Mouse (Mus musculus): ENCODE measurements around the gene Sh3bp5. TPM values are rescaled to one million over a fixed set of nuclear protein-coding genes. Genes with fewer than 3 reads are reported as not detected.

The Sh3bp5 gene
- polyA plus RNA-seq, 1 experiment from 2014 or later, result 30.1 TPM

- no peak for DNase-seq (ENCODE audit: low spot score)
- Histone ChIP-seq H3K4me1 (peaks cover 3% of the 10 kb centered on the region; the same call in 1 of the 2 replicates), H3K9me3 (no peaks in the 10 kb centered on the region), H3K27ac (no peak overlapping the region), H3K4me3 (no peak overlapping the region), H3K36me3 (no peaks in the 10 kb centered on the region), H3K27me3 (ENCODE audit: insufficient read depth, poor library complexity, severe bottlenecking) (no peaks in the 10 kb centered on the region)
- 68% methylated on average over 6 of the region's 6 CpGs for WGBS
Observed at GRCm38 (mm10) chr14:31443616-31444015, 7.7 kb upstream of the Sh3bp5 start.

- DNase-seq (ENCODE audit: low spot score), result no peak
- 84% methylated on average over 6 of the region's 6 CpGs for WGBS
- H3K9me3 ChIP-seq, result no peaks in the 10 kb centered on the region
Observed at GRCm38 (mm10) chr14:31440725-31441124, 4.8 kb upstream of the Sh3bp5 start.

GRCm38 (mm10) chr14:31440230-31440629 lies 4.4 kb upstream of the Sh3bp5 start:
- H3K4me1 ChIP-seq, result peaks cover 28% of the 10 kb centered on the region
- H3K4me3 ChIP-seq, result no peak overlapping the region
- H3K9me3 ChIP-seq, result no peaks in the 10 kb centered on the region
- WGBS, result 19% methylated on average over 3 of the region's 3 CpGs
- DNase-seq (ENCODE audit: low spot score), result no peak
- H3K27me3 ChIP-seq (ENCODE audit: insufficient read depth, poor library complexity, severe bottlenecking), result no peaks in the 10 kb centered on the region; the same call in 1 of the 2 replicates
- no peaks in the 10 kb centered on the region for H3K36me3 ChIP-seq
- no peak overlapping the region for H3K27ac ChIP-seq

More at GRCm38 (mm10) chr14:31440725-31441124, 4.8 kb upstream of the Sh3bp5 start:
- Histone ChIP-seq H3K4me3 (no peak overlapping the region), H3K36me3 (no peaks in the 10 kb centered on the region), H3K27ac (no peak overlapping the region), H3K4me1 (peaks cover 25% of the 10 kb centered on the region), H3K27me3 (ENCODE audit: insufficient read depth, poor library complexity, severe bottlenecking) (no peaks in the 10 kb centered on the region; the same call in 1 of the 2 replicates)

GRCm38 (mm10) chr14:31439279-31439678 lies 3.4 kb upstream of the Sh3bp5 start:
- DNase-seq (ENCODE audit: low spot score), result no peak
- Histone ChIP-seq H3K27me3 (ENCODE audit: insufficient read depth, poor library complexity, severe bottlenecking) (no peaks in the 10 kb centered on the region; the same call in 1 of the 2 replicates), H3K4me3 (no peak overlapping the region), H3K36me3 (no peaks in the 10 kb centered on the region), H3K4me1 (peaks cover 32% of the 10 kb centered on the region), H3K27ac (no peak overlapping the region), H3K9me3 (no peaks in the 10 kb centered on the region)
- WGBS, result 77% methylated on average over 11 of the region's 11 CpGs

- Histone ChIP-seq H3K4me3 (no peak overlapping the region), H3K27me3 (ENCODE audit: insufficient read depth, poor library complexity, severe bottlenecking) (no peaks in the 10 kb centered on the region; the same call in 1 of the 2 replicates), H3K4me1 (peaks cover 42% of the 10 kb centered on the region), H3K9me3 (no peaks in the 10 kb centered on the region), H3K36me3 (no peaks in the 10 kb centered on the region), H3K27ac (no peak overlapping the region)
- 60% methylated on average over 8 of the region's 8 CpGs for WGBS
- DNase-seq (ENCODE audit: low spot score), result no peak
Observed at GRCm38 (mm10) chr14:31437826-31438529, 2.1 kb upstream of the Sh3bp5 start.

GRCm38 (mm10) chr14:31435018-31435915 lies 611 bp downstream of the Sh3bp5 start:
- WGBS, result under 1% methylated on average over 53 of the region's 53 CpGs
- no peaks in the 10 kb centered on the region for H3K9me3 ChIP-seq
- peak; percentile 82 for DNase-seq (ENCODE audit: low spot score)
- H3K4me1 ChIP-seq, result peaks cover 59% of the 10 kb centered on the region
- H3K4me3 ChIP-seq, result peak overlapping the region; percentile 85
- H3K27me3 ChIP-seq (ENCODE audit: insufficient read depth, poor library complexity, severe bottlenecking), result no peaks in the 10 kb centered on the region; the same call in 1 of the 2 replicates
- peak overlapping the region; percentile 94 for H3K27ac ChIP-seq
- peaks cover 5% of the 10 kb centered on the region; the same call in 1 of the 2 replicates for H3K36me3 ChIP-seq

- peaks cover 59% of the 10 kb centered on the region for H3K4me1 ChIP-seq
Observed at GRCm38 (mm10) chr14:31434426-31434825, 1.5 kb downstream of the Sh3bp5 start.

GRCm38 (mm10) chr14:31433851-31434360 lies 2.0 kb downstream of the Sh3bp5 start:
- WGBS, result 40% methylated on average over 7 of the region's 7 CpGs
- Histone ChIP-seq H3K9me3 (no peaks in the 10 kb centered on the region), H3K27me3 (ENCODE audit: insufficient read depth, poor library complexity, severe bottlenecking) (no peaks in the 10 kb centered on the region; the same call in 1 of the 2 replicates), H3K4me3 (peak overlapping the region; percentile 20), H3K4me1 (peaks cover 62% of the 10 kb centered on the region), H3K27ac (peak overlapping the region; percentile 53; the same call in 1 of the 2 replicates), H3K36me3 (peaks cover 5% of the 10 kb centered on the region; the same call in 1 of the 2 replicates)
- no peak for DNase-seq (ENCODE audit: low spot score)

More at GRCm38 (mm10) chr14:31434426-31434825, 1.5 kb downstream of the Sh3bp5 start:
- H3K27ac ChIP-seq, result 0 out of 2 replicates have a peak overlapping the region, but pooled peaks have one; percentile 53
- peak overlapping the region; percentile 85 for H3K4me3 ChIP-seq
- WGBS, result 63% methylated on average over 5 of the region's 5 CpGs
- H3K27me3 ChIP-seq (ENCODE audit: insufficient read depth, poor library complexity, severe bottlenecking), result no peaks in the 10 kb centered on the region; the same call in 1 of the 2 replicates
- peaks cover 5% of the 10 kb centered on the region; the same call in 1 of the 2 replicates for H3K36me3 ChIP-seq
- no peaks in the 10 kb centered on the region for H3K9me3 ChIP-seq
- no peak for DNase-seq (ENCODE audit: low spot score)

- Histone ChIP-seq H3K27me3 (ENCODE audit: insufficient read depth, poor library complexity, severe bottlenecking) (no peaks in the 10 kb centered on the region; the same call in 1 of the 2 replicates), H3K36me3 (peaks cover 7% of the 10 kb centered on the region; the same call in 1 of the 2 replicates), H3K4me1 (peaks cover 65% of the 10 kb centered on the region), H3K9me3 (no peaks in the 10 kb centered on the region), H3K4me3 (no peak overlapping the region), H3K27ac (peak overlapping the region; percentile 54; the same call in 1 of the 2 replicates)
- 59% methylated on average over 5 of the region's 5 CpGs for WGBS
- no peak for DNase-seq (ENCODE audit: low spot score)
Observed at GRCm38 (mm10) chr14:31433126-31433525, 2.8 kb downstream of the Sh3bp5 start.

GRCm38 (mm10) chr14:31432424-31432823 lies 3.5 kb downstream of the Sh3bp5 start:
- Histone ChIP-seq H3K4me1 (peaks cover 71% of the 10 kb centered on the region), H3K27ac (peak overlapping the region; percentile 45; the same call in 1 of the 2 replicates), H3K9me3 (no peaks in the 10 kb centered on the region), H3K27me3 (ENCODE audit: insufficient read depth, poor library complexity, severe bottlenecking) (no peaks in the 10 kb centered on the region; the same call in 1 of the 2 replicates), H3K4me3 (no peak overlapping the region), H3K36me3 (peaks cover 14% of the 10 kb centered on the region; the same call in 1 of the 2 replicates)
- WGBS, result 59% methylated on average over 4 of the region's 4 CpGs
- no peak for DNase-seq (ENCODE audit: low spot score)

- WGBS, result 63% methylated on average over 3 of the region's 3 CpGs
- H3K4me3 ChIP-seq, result no peak overlapping the region
- H3K4me1 ChIP-seq, result peaks cover 65% of the 10 kb centered on the region
- DNase-seq (ENCODE audit: low spot score), result no peak
- H3K9me3 ChIP-seq, result no peaks in the 10 kb centered on the region
- no peaks in the 10 kb centered on the region; the same call in 1 of the 2 replicates for H3K27me3 ChIP-seq (ENCODE audit: insufficient read depth, poor library complexity, severe bottlenecking)
- peaks cover 20% of the 10 kb centered on the region for H3K36me3 ChIP-seq
- H3K27ac ChIP-seq, result peak overlapping the region; percentile 45; the same call in 1 of the 2 replicates
Observed at GRCm38 (mm10) chr14:31431789-31432330, 4.0 kb downstream of the Sh3bp5 start.

- peak overlapping the region; percentile 62 for H3K27ac ChIP-seq
- H3K4me1 ChIP-seq, result peaks cover 49% of the 10 kb centered on the region
- no peak for DNase-seq (ENCODE audit: low spot score)
- no peak overlapping the region for H3K4me3 ChIP-seq
- 36% methylated on average over 5 of the region's 5 CpGs for WGBS
- H3K36me3 ChIP-seq, result peaks cover 35% of the 10 kb centered on the region
- H3K27me3 ChIP-seq (ENCODE audit: insufficient read depth, poor library complexity, severe bottlenecking), result no peaks in the 10 kb centered on the region
- no peaks in the 10 kb centered on the region for H3K9me3 ChIP-seq
Observed at GRCm38 (mm10) chr14:31429004-31429395, 6.9 kb downstream of the Sh3bp5 start.

Data from heart, embryonic 10.5 days (tissue).